Mouse (Mus musculus): ENCODE measurements around the gene Ezh1.

Ezh1 gene

DNA sequence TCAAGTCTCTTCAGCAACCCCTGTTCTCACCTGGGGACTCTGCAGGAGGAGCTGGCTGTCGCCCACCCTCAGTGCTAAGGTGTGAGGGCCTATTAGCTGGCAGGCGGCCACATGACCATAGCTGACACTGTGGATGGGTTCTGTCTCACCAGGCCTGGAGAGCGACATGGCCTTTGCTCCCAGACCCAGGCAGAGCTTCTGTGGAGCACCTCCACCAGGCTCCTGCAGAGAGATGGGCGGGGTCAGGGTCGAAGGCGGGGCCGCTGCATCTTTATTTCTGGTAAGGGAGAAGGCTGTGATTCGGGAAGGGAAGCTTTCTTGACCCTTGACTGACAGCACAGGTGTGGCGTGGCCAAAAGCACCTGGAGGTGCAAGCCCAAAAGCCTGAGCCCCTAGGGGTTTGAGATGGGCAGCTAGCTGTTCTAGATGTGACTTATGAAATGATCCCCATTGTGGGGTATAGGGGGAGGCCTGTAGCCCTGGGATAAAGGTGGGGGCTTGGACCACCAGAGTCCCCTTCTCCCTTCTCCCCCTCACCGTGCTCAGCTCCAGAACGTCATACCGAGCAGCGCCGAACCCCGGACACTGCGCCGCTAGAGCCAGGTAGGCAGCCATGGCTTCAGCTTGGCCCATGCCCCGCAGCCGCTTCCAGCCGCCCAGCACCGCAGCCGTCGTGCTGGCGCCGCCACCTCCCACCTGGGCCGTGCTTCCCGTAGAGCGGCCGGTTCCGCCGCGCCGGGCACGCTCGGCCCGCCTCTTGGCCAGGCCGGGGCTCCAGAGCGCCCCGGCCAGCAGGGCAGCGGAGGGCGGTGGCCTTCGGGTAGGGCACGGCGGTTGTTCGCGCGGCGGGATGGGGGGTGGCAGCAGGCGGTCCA, 62.5 kb downstream of the Ezh1 start:
- TF ChIP-seq GATA4 (IDR thresholded peaks at IDR 0.05; ENCODE audit: insufficient replicate concordance, low read length), result no peak

DNA sequence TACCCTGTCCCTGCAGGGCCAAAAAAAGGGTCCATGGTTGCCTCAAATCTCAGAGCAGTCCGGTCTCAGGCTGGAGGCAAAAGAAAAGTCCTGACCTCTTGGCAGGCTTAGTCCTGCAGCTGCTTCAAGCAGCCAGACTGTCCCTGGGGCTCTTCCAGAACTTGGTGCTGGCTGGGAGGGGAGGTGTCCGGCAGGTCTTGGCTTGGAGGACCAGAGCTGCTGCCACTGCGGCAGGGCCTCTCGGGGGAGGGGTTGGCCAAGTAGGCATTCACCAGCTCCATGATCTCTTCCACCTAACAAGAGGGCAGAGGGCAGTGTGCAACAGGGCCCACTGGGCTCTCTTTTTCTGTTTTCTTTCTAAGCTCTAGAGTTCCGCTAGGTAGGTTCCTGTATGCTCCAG, 63.5 kb downstream of the Ezh1 start:
- TF ChIP-seq GATA4 (IDR thresholded peaks at IDR 0.05; ENCODE audit: insufficient replicate concordance, low read length), result no peak

DNA sequence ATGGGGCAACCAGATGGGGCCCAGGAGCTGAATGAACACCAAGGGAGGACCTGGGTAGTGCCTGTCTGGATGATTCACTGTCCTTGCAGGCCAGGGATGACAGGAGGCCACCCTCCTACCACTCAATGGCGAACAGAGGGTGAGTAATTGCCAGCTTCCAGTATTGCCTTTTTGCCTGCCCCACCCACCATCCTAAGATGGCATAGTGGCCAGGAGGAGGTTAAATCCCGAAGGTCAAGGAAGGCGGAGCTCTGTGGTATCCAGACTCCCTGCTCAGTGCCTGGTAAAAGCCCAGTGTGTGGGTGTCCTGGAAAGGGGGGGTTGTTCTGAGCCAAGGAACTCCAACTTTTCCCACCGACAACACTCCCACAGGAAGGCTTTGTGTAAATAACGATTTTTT, 64.0 kb downstream of the Ezh1 start:
- no peak for TF ChIP-seq GATA4 (IDR thresholded peaks at IDR 0.05; ENCODE audit: insufficient replicate concordance, low read length)

DNA sequence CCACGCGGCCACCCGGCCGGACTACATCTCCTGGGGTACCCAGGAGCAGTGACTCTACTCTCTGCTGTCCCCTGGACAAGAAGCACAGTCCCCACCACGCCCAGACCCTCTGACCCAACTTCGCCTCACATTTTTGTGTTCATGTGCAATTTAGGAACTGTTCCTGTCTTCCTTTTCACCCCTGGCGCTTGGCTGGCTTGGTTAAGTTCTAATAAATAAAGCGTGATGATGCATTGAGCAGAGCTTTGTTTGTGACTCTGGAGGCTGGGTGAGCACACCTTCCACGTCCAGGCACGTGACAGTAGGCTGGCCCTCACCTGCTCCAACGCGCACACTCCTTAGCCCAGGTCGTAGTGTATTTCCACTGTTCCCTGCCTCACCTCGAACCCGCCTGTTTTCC, 64.7 kb downstream of the Ezh1 start:
- no peak for TF ChIP-seq GATA4 (IDR thresholded peaks at IDR 0.05; ENCODE audit: insufficient replicate concordance, low read length)

DNA sequence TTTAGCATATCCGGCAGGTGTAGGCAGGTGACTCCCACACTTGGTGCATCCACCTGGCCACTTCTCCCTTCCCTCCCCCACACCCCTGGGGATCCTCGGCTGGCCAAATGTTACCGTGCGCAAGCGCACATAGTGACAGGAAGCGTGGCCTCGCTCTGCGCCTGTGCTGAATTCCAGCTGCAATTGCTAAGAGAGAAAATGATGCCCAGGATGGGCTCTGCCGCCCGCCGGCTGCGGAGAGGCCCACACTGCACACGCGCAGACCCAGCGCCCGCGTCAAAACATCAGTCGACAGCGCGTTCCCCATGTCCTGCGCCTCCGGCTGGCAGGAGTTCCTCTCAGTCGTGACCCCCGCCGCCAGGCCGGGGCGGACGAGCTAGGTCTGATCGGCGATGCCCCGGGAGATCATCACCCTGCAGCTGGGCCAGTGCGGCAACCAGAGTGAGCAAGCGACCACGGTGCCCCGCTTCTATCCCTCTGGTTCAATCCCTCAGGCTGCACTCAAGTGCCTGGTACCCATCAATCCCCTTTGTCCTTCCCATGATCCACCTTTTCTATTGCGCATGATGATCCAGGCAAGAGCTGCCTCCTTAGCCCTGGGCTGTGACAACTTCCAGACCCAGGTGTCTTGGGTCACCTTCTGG, 70.4 kb downstream of the Ezh1 start, which contains the start of gene Tubg2:
TSS of gene Tubg2 (plus strand) at position 180 of the 644 bp plus-strand sequence.
- TF ChIP-seq GATA4 (IDR thresholded peaks at IDR 0.05; ENCODE audit: insufficient replicate concordance, low read length), result no peak

DNA sequence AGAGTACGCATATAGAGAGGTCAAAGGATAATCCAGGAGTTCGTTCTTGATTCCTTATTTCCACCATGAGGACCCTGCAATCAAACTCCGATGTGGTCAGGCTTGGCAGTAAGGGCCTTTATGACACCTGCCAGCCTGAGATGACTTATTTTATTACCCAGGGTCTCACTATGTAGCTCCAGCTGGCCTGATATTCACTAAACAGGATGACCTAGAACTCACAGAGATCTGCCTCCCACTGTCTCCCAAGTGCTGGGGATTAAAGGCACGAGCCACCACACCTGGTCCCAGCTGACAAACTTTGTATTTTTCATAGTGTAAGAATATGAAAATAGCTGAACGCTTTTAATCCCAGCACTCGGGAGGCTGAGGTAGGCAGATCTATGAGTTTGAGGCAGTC, 71.1 kb downstream of the Ezh1 start:
- no peak for TF ChIP-seq GATA4 (IDR thresholded peaks at IDR 0.05; ENCODE audit: insufficient replicate concordance, low read length)

DNA sequence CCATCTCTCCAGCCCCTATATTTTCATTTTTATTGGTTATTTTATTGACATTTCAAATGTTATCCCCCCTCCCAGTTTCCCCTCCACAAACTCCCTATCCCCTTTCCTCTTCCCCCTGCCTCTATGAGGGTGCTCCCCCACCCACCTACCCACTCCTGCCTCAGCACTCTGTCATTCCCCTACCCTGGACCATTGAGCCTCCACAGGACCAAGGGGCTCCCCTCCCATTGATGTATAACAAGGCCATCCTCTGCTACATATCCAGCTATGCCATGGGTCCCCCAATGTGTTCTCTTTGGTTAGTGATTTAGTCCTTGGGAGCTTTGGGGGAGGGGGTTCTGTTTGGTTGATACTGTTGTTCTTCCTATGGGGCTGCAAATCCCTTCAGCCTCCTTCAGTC, 71.6 kb downstream of the Ezh1 start:
- no peak for TF ChIP-seq GATA4 (IDR thresholded peaks at IDR 0.05; ENCODE audit: insufficient replicate concordance, low read length)

DNA sequence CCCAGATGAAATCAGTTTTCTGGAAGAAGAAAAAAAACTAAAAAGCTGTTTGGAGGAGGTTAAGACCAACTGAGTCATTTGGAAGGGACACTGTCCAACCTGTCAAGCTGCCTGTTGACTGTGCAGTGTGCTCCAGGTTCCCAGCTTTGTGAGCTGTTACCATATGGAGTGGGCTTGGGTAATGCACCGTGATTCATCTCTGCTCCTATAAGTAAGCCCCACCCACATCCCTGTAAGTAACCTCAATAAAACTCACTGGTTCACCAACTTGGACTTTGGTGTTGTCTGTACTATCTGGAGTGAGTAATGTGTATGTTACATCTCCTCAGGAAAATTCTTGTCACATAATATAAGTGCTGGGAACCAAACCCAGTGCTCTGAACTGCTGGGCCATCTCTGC, 73.4 kb downstream of the Ezh1 start:
- no peak for TF ChIP-seq GATA4 (IDR thresholded peaks at IDR 0.05; ENCODE audit: insufficient replicate concordance, low read length)

DNA sequence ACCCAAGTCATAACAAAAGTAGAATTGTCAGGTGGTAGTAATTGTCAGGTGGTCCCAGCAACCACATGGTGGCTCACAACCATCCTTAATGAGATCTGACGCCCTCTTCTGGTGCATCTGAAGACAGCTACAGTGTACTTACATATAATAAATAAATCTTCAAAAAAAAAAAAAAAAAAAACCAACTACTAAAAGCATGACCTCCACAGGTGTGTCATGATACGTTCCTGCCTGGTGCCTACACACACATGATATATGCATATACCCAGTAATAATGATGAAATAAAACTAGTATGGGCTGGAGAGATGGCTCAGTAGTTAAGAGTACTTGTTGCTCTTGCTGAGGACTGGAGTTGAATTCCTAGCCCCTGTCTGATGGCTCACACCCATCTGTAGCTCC, 75.2 kb downstream of the Ezh1 start:
- TF ChIP-seq GATA4 (IDR thresholded peaks at IDR 0.05; ENCODE audit: insufficient replicate concordance, low read length), result no peak

DNA sequence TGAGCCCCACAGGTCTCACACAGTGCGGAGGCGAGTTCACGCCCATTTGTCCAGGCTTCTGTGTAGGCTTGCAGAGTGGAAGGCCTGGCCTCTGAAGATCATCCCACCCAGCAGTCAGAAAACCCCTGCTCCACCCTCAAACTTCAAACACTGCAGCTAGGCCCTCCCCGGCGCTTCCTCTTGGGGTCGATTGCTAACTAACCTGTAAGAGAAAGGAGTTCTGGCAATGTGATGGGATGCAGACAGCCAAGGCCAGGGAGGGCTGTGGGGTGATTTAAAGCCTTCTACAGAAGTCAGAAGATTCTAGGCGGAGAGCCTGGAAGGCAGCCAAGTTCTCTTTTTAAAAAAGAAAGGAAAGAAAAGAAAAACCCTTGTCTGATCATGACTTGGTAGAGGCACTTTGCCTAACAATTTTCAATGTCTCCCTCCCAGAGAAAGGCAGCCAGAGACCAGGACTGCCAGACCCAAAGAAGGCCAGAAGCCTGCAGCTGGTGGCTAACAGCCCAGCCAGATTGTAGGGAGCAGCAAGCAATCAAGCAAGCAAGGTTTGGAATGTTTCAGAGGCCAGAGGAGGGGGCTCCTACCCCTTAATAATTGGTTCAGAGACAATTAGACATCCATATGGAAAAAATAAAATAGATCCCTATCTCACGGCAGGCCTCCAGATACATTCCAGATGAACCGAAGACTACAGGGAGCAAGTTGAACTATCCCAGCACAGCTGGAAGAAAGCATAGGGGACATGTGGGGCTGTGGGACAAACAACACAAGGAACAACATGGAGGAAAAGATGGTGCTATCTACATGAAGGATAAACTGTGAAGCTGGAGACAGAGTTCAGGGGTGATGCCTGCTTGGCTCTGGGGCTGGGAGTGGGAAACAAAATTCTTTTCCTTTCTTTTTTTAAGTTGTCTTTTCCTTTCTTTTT, 76.8 kb downstream of the Ezh1 start:
- TF ChIP-seq GATA4 (IDR thresholded peaks at IDR 0.05; ENCODE audit: insufficient replicate concordance, low read length), result no peak

DNA sequence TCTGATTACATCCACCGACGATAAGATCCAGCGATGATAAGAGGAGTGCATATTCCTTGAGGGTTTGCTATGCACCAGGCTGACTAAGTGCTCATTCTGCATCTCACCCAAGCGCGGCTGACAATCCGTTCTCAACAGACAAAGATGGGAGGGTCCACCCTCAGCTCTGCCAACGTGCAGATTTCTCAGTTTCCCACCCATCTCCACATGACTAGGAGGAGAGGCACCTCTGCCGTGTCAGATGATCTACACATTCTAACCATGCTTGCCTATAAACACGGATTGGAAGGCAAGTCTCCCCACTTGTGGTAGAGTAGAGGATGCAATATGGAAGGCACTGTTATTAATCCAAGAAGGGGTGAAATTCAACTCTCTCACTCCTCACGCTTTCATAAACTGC, 77.5 kb downstream of the Ezh1 start:
- no peak for TF ChIP-seq GATA4 (IDR thresholded peaks at IDR 0.05; ENCODE audit: insufficient replicate concordance, low read length)

DNA sequence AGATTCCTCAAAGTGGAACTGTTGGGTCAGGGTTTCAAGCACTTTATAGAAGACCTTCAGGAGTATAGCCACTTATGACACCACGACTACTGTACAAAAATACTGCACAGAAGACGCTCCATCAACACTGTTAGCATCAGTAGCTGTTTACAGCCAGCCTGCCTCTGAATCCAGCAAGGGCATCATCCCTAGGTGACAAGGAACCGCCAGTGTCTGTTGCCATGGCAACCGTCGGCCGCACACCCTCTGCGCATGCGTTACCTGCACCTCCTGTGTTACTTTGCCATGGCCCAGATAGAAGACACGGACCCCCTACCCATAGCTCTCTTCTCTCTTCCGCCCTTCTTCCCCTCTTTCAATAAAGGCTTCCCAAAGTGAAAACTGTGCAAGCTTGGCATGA, 79.9 kb downstream of the Ezh1 start:
- TF ChIP-seq GATA4 (IDR thresholded peaks at IDR 0.05; ENCODE audit: insufficient replicate concordance, low read length), result no peak

DNA sequence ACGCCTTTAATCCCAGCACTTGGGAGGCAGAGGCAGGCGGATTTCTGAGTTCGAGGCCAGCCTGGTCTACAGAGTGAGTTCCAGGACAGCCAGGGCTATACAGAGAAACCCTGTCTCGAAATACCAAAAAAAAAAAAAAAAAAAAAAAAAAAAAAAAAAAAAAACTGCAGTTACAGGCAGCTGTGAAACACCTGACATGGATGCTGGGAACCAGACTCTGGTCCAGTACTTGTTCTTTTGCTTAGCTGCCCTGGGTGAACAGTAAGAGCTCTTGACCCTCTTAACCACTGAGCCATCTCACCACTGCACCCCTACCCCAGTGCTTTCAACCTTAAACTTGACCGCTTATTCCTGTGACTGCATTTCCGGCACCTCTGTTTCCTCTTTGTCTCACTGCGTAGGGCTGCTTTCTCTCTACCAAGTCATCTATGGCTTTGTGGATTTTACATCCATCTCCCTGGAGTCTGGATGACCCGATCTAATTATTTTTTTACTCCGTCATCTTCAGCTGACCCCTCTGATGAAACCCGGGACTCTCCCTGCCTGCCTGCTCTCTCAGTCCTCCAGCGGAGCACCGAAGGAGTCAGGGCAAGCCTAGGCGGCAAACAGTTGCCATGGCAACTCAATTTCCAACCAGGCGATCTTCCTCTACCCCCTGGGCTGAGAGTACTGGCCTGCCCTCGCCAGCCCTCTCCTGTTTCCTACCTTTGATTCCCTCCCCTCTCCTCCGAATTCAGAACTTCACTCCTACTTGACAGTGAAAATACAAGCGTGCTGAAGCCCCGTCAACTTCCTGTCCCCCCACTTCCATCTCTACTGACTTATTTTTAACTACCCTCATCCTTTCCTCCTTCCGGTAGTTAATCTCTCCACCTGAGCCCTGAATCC, 82.7 kb downstream of the Ezh1 start:
- TF ChIP-seq GATA4 (IDR thresholded peaks at IDR 0.05; ENCODE audit: insufficient replicate concordance, low read length), result no peak

DNA sequence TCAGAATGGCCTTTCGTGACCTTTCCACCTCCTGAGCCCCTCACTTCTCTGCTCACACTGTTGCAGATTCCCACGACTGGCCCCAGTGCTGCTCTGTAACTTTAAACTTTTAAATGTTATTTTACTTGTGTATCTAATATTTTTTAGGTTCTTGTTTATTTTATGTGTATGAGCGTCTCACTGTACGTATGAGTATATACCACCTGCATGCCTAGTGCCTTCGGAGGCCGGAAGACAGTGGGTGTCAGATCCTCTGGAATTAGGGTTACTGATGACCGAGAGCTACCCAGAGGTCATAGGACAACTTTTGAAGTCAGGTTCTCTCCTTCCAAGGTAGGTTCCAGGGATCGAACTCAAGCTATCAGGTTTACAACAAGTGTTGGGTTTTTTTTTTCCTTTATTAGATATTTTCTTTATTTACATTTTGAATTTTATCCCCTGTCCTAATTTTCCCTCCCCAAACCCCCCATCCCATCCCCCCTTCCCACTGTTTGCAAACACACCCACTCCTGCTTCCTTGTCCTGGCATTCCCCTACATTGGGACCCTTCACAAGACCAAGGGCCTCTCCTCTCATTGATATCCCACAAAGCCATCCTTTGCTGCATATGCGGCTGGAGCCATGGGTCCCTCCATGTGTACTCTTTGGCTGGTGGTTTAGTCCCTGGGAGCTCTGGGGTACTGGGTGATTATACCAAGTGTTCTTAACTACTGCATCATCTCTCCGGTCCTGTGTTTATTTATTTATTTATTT, 83.9 kb downstream of the Ezh1 start:
- no peak for TF ChIP-seq GATA4 (IDR thresholded peaks at IDR 0.05; ENCODE audit: insufficient replicate concordance, low read length)

Data from liver, adult (tissue).